Mouse (Mus musculus) limb, embryonic 10.5 days (tissue): ENCODE data around the gene Ndufaf3. TPM values are rescaled to one million over a fixed set of nuclear protein-coding genes. Genes with fewer than 3 reads are reported as not detected.
A peak's percentile ranks its signal among the peaks of the same experiment; 100 is the strongest.

Experiments
- DNase-seq: peaks from one replicate; pipeline ENCODE4 v3.0.0-alpha.2; 2017; ENCODE audit warnings: low spot score
- H3K27ac ChIP-seq: fragments of 300-500 bp; sonication (generic); 2 replicates; pipeline ENCODE4 v1.5.1; 2016; ENCODE audit warnings: mild to moderate bottlenecking
- H3K27me3 ChIP-seq: fragments of 300-500 bp; sonication (generic); 2 replicates; pipeline ENCODE4 v1.6.1; 2016; ENCODE audit warnings: low read depth, mild to moderate bottlenecking; ENCODE audit not compliant: poor library complexity, severe bottlenecking
- H3K36me3 ChIP-seq: fragments of 300-500 bp; sonication (generic); 2 replicates; pipeline ENCODE4 v1.6.1; 2016; ENCODE audit warnings: mild to moderate bottlenecking, moderate library complexity
- H3K4me1 ChIP-seq: fragments of 300-500 bp; sonication (generic); 2 replicates; pipeline ENCODE4 v1.6.1; 2016
- H3K4me3 ChIP-seq: fragments of 300-500 bp; sonication (generic); 2 replicates; pipeline ENCODE4 v1.5.1; 2016; ENCODE audit warnings: mild to moderate bottlenecking, moderate library complexity
- H3K9me3 ChIP-seq: fragments of 300-500 bp; sonication (generic); replicated peaks from 2 replicates; pipeline ENCODE4 v1.6.1; 2016; ENCODE audit warnings: mild to moderate bottlenecking
- WGBS: fragments of 180-500 bp; shearing (Covaris S2); methylation state at CpG from one replicate; pipeline ENCODE4 v1.1.7; 2016; 5-methylcytosine and 5-hydroxymethylcytosine counted together
- microRNA counts: library from miRNA; unstranded; fragments of <30 nt; microRNA quantifications from one replicate; lab custom pipeline; 2017
- microRNA-seq: library from miRNA; unstranded; fragments of <30 nt; microRNA quantifications from one replicate; pipeline ENCODE4, GENCODE M21; 2017
- polyA plus RNA-seq: library from polyadenylated mRNA; unstranded; fragments of >200 nt; fragmentation: Nextera tagmentation; extraction: Ambion mirVana; gene quantifications from 2 replicates; pipeline ENCODE4 v1.2.1, GENCODE M21; 2016

Gene Ndufaf3
- polyA plus RNA-seq, 1 experiment from 2014 or later, result 49.3 TPM

- H3K4me1 ChIP-seq, result no peaks in the 10 kb centered on the region
- H3K36me3 ChIP-seq, result peaks cover 93% of the 10 kb centered on the region
- H3K9me3 ChIP-seq, result no peaks in the 10 kb centered on the region
- no peak overlapping the region for H3K4me3 ChIP-seq
- no peak for DNase-seq
- H3K27ac ChIP-seq, result no peak overlapping the region
- H3K27me3 ChIP-seq, result no peaks in the 10 kb centered on the region
- 93% methylated on average over 1 of the region's 1 CpGs for WGBS
These were observed 36.3 kb downstream of the Ndufaf3 start for GRCm38 (mm10) chr9:108530954-108531353.

DNA sequence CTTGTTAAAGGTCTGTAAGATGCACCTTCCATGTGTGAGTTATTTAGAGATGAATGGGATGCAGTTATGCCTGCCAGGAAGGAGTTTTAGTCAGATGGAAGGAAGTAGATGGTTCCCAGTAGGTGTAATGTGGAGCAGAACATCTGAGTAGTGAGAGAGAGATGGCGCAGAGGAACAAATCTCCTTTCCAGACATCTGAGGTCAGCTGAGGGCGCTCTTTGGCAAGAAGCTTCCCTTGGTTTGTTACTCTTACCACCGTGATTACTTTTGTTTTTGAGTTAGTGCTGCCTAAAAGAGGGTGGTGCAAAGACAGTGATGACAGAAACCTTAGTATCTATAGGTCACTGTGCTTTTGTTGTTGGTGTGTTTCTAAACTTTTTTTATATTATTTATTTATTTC is 41.8 kb downstream of the Ndufaf3 start:
- DNase-seq, result no peak
- Histone ChIP-seq H3K27ac (no peak overlapping the region), H3K27me3 (no peaks in the 10 kb centered on the region), H3K36me3 (peaks cover 82% of the 10 kb centered on the region), H3K4me3 (no peak overlapping the region), H3K4me1 (no peaks in the 10 kb centered on the region), H3K9me3 (no peaks in the 10 kb centered on the region)
- WGBS, result 87% methylated on average over 3 of the region's 3 CpGs

- WGBS, result 96% methylated on average over 4 of the region's 4 CpGs
- Histone ChIP-seq H3K36me3 (peaks cover 78% of the 10 kb centered on the region), H3K4me1 (peaks cover 13% of the 10 kb centered on the region; the same call in 1 of the 2 replicates), H3K27me3 (no peaks in the 10 kb centered on the region), H3K4me3 (no peak overlapping the region), H3K27ac (no peak overlapping the region), H3K9me3 (no peaks in the 10 kb centered on the region)
- no peak for DNase-seq
These were observed 43.9 kb downstream of the Ndufaf3 start for GRCm38 (mm10) chr9:108523341-108523740.

DNA sequence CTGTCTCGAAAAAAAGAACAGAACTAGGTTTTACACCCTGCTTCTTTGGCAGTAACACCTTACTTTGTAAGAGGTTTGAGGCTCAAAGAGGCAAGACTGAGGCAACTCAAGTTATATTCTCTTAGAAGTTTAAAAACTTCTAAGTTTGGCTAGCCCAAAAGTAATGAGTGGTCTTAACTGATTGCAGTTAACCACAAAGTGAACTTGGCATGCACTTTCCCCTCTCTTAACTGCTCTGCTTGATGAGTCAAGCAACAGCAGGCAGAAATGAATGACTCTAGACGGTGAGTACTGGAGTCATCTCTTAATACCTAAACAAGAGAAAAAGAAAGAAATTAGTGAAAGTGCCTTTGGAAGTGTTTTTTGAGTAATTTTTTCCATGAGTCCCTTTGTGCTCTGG is 45.6 kb downstream of the Ndufaf3 start:
- H3K36me3 ChIP-seq, result peaks cover 68% of the 10 kb centered on the region

DNA sequence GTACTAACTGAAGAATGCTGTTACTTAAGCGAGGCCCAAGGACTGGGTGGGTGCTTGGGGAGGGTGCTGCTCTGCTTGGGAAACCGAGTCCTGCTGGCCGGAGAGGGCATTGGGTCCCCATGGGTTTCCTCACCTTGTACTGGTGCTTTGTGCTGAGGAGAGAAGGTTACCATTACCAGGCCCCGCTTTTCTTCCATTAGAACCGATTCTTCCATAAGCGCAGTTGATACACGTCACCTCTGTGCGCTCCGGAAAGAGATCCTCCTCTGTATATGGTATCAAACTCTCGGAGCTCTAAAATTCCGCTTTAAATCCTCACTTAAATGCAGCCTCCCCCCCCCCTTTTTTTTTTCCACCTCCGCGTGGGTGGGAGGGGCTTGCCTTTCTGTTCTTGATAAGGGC is 49.3 kb downstream of the Ndufaf3 start:
- H3K27me3 ChIP-seq, result no peaks in the 10 kb centered on the region
- peaks cover 22% of the 10 kb centered on the region for H3K4me1 ChIP-seq
- H3K36me3 ChIP-seq, result peaks cover 68% of the 10 kb centered on the region
- peak overlapping the region; percentile 99 for H3K27ac ChIP-seq
- peak overlapping the region; percentile 93 for H3K4me3 ChIP-seq
- under 1% methylated on average over 13 of the region's 13 CpGs for WGBS
- DNase-seq, result no peak
- no peaks in the 10 kb centered on the region for H3K9me3 ChIP-seq

More for the DNA sequence above, 45.6 kb downstream of the Ndufaf3 start:
- no peak overlapping the region for H3K4me3 ChIP-seq
- no peak for DNase-seq
- no peaks in the 10 kb centered on the region for H3K9me3 ChIP-seq
- H3K27me3 ChIP-seq, result no peaks in the 10 kb centered on the region
- peaks cover 14% of the 10 kb centered on the region; the same call in 1 of the 2 replicates for H3K4me1 ChIP-seq
- H3K27ac ChIP-seq, result no peak overlapping the region
- WGBS, result 89% methylated on average over 2 of the region's 2 CpGs

GRCm38 (mm10) chr9:108517253-108517930 is 49.8 kb downstream of the Ndufaf3 start:
- Histone ChIP-seq H3K27me3 (no peaks in the 10 kb centered on the region), H3K4me1 (peaks cover 22% of the 10 kb centered on the region), H3K9me3 (no peaks in the 10 kb centered on the region), H3K36me3 (peaks cover 69% of the 10 kb centered on the region), H3K4me3 (peak overlapping the region; percentile 93), H3K27ac (peak overlapping the region; percentile 99)
- peak; percentile 89 for DNase-seq
- 1% methylated on average over 91 of the region's 95 CpGs for WGBS

- Histone ChIP-seq H3K4me3 (peak within 1 kb of the TSS; percentile 93), H3K4me1 (peaks cover 22% of the 10 kb centered on the region), H3K36me3 (peaks cover 70% of the 10 kb centered on the region), H3K27ac (peak within 1 kb of the TSS; percentile 99), H3K27me3 (no peaks in the 10 kb centered on the region), H3K9me3 (no peaks in the 10 kb centered on the region)
- DNase-seq, result peak; percentile 94
- under 1% methylated on average over 50 of the region's 55 CpGs for WGBS
These were observed 50.6 kb downstream of the Ndufaf3 start, which contains the start of gene Qrich1 for GRCm38 (mm10) chr9:108516380-108517251. Gene Qrich1, plus strand, starts transcription at chr9:108516806.

MicroRNA genes within 50 kb of the gene (microRNA counts, 519-probe panel; counts per million panel counts)
- microRNA mmu-miR-191 (lab: Ali Mortazavi, UCI), result 4,814 counts per million, percentile 84 among the panel's probes with 10 or more counts
- 3,878 counts per million, percentile 78 among the panel's probes with 10 or more counts for microRNA mmu-miR-425 (lab: Ali Mortazavi, UCI)

Small RNA genes within 50 kb of the gene (microRNA-seq; reads per million reads assigned to microRNA genes)
- gene Gm24083 (not detected), gene Mir191 (not detected), gene Mir425 (2,079 reads per million, percentile 84 among the genes with 10 or more reads in this experiment)

Other genes starting within 250 kb of the Ndufaf3 start
- 824 and 909 TPM in 2 replicates for gene Gpx1, start 228.5 kb downstream of the Ndufaf3 start, polyA plus RNA-seq
- 132 and 140 TPM in 2 replicates for gene Usp4, start 219.6 kb downstream of the Ndufaf3 start, polyA plus RNA-seq
- gene 1700102P08Rik, start 174.6 kb downstream of the Ndufaf3 start, polyA plus RNA-seq, result 0.69 and 0.98 TPM in 2 replicates
- 1.1 and 1.3 TPM in 2 replicates for gene Ccdc36, start 138.9 kb downstream of the Ndufaf3 start, polyA plus RNA-seq
- gene BC048562, start 131.0 kb downstream of the Ndufaf3 start, polyA plus RNA-seq, result not detected in 2 replicates
- 62.8 and 65.8 TPM in 2 replicates for gene Ccdc71, start 106.9 kb downstream of the Ndufaf3 start, polyA plus RNA-seq
- gene Klhdc8b, start 105.9 kb downstream of the Ndufaf3 start, polyA plus RNA-seq, result 10.9 and 17.8 TPM in 2 replicates
- gene Lamb2, start 87.7 kb downstream of the Ndufaf3 start, polyA plus RNA-seq, result 19.7 and 31.6 TPM in 2 replicates
- gene Usp19, start 76.8 kb downstream of the Ndufaf3 start, polyA plus RNA-seq, result 87.2 and 107 TPM in 2 replicates
- 124 and 127 TPM in 2 replicates for gene Qars, start 59.7 kb downstream of the Ndufaf3 start, polyA plus RNA-seq
- 170 and 173 TPM in 2 replicates for gene Qrich1, start 50.6 kb downstream of the Ndufaf3 start, polyA plus RNA-seq
- 255 and 288 TPM in 2 replicates for gene Impdh2, start 7.1 kb downstream of the Ndufaf3 start, polyA plus RNA-seq
- gene Dalrd3, start 2.5 kb upstream of the Ndufaf3 start, polyA plus RNA-seq, result 175 and 214 TPM in 2 replicates
- 165 and 236 TPM in 2 replicates for gene Wdr6, start 11.3 kb upstream of the Ndufaf3 start, polyA plus RNA-seq
- gene P4htm, start 30.2 kb upstream of the Ndufaf3 start, polyA plus RNA-seq, result 3.7 and 6.5 TPM in 2 replicates
- gene Arih2, start 82.0 kb upstream of the Ndufaf3 start, polyA plus RNA-seq, result 59.0 and 59.2 TPM in 2 replicates
- 28.8 and 35.7 TPM in 2 replicates for gene Slc25a20, start 94.7 kb upstream of the Ndufaf3 start, polyA plus RNA-seq
- 27.0 and 27.8 TPM in 2 replicates for gene Prkar2a, start 121.9 kb upstream of the Ndufaf3 start, polyA plus RNA-seq
- gene Ip6k2, start 216.4 kb upstream of the Ndufaf3 start, polyA plus RNA-seq, result 93.9 and 121 TPM in 2 replicates
- gene Nckipsd, start 240.9 kb upstream of the Ndufaf3 start, polyA plus RNA-seq, result 13.0 and 21.0 TPM in 2 replicates